Mouse (Mus musculus) v-Abl transformed pro-B cells (cell line): ENCODE results near the gene Rabep1.
"Not testable (repeated sequence)": the region's sequence is repeated elsewhere in the genome, so short reads cannot be mapped to it uniquely, and the experiment has no call there.

Experiments used
- in situ Hi-C, 2 experiments: fragments of 400-800 bp; cut with MboI; formaldehyde crosslinking; loops; one replicate each; pipeline ENCODE4 v1.15.1; 2025; ENCODE audit not compliant: unreplicated experiment in 2 of 2

The Rabep1 gene

GRCm38 (mm10) chr11:70882905-70883430 is 38.4 kb downstream of the Rabep1 start:
- in situ Hi-C loops = no loop called here

GRCm38 (mm10) chr11:70890643-70891042 is 46.1 kb downstream of the Rabep1 start:
- in situ Hi-C loops = no loop called here

DNA sequence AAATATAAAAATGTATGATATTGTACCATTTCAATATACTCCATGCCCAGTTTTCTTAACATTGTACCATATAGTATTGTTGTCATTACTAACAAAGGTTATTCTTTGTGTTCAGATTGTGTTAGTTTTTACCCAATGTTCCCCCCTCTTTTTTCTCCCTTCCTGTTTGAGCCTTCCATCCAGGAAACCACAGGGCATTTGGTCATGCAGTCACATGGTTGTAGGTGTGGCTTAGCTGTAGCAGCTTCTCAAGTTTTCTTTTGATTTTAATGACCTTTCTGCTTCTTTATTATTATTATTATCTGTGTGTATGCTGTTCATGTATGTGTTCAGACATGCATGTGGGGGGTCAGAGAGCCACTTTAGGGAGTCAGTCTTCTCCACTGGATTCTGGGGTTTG is 47.0 kb downstream of the Rabep1 start:
- in situ Hi-C loops = no loop called here

GRCm38 (mm10) chr11:70897680-70898079 is 53.1 kb downstream of the Rabep1 start:
- in situ Hi-C loops = no loop called here

GRCm38 (mm10) chr11:70898182-70898581 is 53.6 kb downstream of the Rabep1 start:
- in situ Hi-C loops = not testable (repeated sequence)

GRCm38 (mm10) chr11:70906681-70907080 is 62.1 kb downstream of the Rabep1 start:
- in situ Hi-C loops = no loop called here

GRCm38 (mm10) chr11:70911323-70911722 is 66.7 kb downstream of the Rabep1 start:
- in situ Hi-C loops = no loop called here

DNA sequence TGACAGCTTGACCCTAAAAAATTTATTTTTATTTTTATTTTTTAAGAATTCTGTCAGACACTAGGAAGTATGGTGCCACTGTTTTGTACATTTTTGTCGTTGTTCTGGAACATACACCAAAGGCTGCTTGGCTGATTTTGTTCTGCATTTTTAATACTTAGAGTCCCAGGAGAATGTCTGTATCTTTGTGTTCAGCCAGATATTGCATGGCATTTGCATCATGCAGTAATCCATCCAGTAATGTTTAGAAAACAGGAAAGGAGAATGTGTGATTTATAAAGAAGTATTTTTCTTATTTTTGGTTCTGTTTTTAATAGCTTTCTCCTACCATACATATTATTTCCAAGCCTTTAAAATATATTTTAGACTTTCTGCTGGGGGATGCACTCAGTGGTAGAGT is 67.3 kb downstream of the Rabep1 start:
- in situ Hi-C loops = no loop called here

DNA sequence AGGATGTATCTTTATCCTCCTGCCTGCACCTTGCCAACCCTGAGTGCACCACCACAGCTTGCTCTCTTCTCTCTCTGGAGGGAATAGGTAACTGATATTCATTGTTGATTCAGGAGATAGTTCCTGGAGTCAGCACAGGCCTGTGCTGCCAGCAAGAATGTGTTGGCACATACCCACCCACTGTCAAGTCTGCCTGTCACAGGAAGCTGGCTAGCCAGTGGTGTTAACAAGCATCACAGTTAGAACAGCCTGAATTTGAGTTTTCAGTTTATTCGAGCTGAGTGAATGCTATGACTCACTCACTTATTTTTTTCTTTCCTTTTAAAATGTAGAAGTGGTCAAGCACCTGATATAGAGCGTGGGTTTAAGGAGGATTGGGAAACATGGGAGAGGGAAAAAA is 73.3 kb downstream of the Rabep1 start:
- in situ Hi-C loops = no loop called here

- in situ Hi-C loops = no loop called here
Measured at GRCm38 (mm10) chr11:70919524-70919923, 74.9 kb downstream of the Rabep1 start.

DNA sequence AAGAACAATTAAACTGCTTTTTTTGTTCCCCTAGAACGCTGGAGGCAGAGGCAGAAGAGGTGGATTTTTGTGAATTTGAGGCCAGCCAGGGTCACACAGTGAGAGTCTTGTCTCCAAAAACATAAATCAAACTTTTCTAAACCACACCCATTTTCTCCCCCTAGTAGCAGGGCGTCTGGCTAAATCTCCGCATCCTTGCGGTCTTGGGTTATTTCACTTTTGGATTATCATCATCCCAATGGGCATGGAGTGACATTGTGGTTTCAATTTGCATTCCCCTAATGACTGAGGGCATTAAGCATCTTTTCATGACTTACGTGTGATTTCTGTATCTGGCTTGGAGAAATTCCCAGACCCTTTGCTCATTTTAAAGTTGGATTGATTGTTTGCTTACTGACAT is 86.9 kb downstream of the Rabep1 start:
- in situ Hi-C loops = no loop called here

GRCm38 (mm10) chr11:70935316-70935715 is 90.7 kb downstream of the Rabep1 start:
- in situ Hi-C loops = no loop called here

- in situ Hi-C loops = no loop called here
Measured at GRCm38 (mm10) chr11:70942596-70942995, 98.0 kb downstream of the Rabep1 start.

GRCm38 (mm10) chr11:70943651-70944050 is 99.1 kb downstream of the Rabep1 start:
- in situ Hi-C loops = no loop called here

GRCm38 (mm10) chr11:70944935-70945817 is 100.6 kb downstream of the Rabep1 start:
- in situ Hi-C loops = no loop called here

- in situ Hi-C loops = no loop called here
Measured at GRCm38 (mm10) chr11:70954711-70955110, 110.1 kb downstream of the Rabep1 start.

GRCm38 (mm10) chr11:70960786-70961554 is 116.4 kb downstream of the Rabep1 start:
- in situ Hi-C loops = no loop called here

DNA sequence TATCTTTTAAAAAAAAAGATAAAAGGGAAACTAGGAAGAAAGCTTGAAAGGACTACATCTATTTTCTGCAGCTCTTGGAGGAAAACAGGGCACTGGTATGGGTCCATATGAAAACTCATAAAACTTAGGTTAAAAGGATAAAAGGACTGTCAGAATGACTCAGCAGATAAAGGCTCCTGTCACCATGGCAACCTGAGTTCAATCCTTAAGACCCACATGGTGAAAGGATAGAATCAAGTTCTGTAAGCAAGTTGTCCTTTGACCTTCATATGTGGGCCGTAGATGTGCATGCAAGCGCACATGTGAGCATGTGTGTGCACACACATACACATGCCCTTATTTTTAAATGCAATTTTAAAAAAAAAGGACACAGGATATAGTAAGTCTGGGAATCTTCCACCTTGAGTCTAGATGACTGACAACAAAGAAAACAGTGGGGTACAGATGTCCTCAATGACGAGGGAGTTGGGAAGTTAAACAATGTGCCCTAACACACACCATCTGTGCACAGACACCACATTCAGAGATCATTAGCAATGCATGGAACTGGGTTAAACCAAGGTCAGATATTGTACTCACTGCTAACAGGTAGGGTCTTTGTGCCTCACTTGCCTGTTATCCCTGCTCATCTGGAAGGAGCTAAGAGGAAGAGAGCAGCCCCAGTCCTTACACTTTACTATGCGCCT is 119.8 kb downstream of the Rabep1 start:
- in situ Hi-C loops = no loop called here

- in situ Hi-C loops = no loop called here
Measured at GRCm38 (mm10) chr11:70969271-70969794, 124.8 kb downstream of the Rabep1 start.

- in situ Hi-C loops = no loop called here
Measured at GRCm38 (mm10) chr11:70969821-70970559, 125.4 kb downstream of the Rabep1 start, which contains the start of the genes Nup88 and Rpain. TSS of gene Nup88 (minus strand) at chr11:70969973. TSS of gene Rpain (plus strand) at chr11:70970213.
